Mouse (Mus musculus) cerebellum, postnatal 36 days (tissue): ENCODE results near the gene Fam183b.
"Not testable (repeated sequence)": the region's sequence is repeated elsewhere in the genome, so short reads cannot be mapped to it uniquely, and the experiment has no call there.

Source experiments
- DNase-seq, 2 experiments: peaks; one replicate each; pipeline ENCODE4 v3.0.0; 2021 to 2022; ENCODE audit warnings: mixed read lengths in 2 of 2

The Fam183b gene

DNA sequence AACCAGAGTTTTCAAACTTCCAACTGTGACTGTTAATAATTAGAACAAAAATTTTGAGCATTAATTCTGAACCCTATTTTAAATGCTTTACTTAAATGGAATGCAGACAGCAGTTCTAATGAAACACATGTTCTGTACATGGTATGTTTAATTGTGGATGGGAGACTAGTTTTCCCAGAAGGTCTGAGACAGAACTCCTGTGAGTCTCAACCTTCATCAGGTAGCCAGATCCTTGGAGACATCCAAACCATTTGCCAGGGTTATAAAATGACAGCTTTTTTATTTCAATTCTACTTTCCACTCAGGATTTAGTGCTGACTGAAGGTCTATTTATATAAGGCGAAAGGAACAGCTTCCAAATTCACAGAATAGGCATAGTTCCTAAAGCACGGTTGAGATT, 49.3 kb downstream of the Fam183b start, which contains the start of gene Olfr316:
Gene Olfr316 (plus strand): TSS at position 301 of the 400 bp plus-strand sequence.
- DNase-seq = no peak

DNA sequence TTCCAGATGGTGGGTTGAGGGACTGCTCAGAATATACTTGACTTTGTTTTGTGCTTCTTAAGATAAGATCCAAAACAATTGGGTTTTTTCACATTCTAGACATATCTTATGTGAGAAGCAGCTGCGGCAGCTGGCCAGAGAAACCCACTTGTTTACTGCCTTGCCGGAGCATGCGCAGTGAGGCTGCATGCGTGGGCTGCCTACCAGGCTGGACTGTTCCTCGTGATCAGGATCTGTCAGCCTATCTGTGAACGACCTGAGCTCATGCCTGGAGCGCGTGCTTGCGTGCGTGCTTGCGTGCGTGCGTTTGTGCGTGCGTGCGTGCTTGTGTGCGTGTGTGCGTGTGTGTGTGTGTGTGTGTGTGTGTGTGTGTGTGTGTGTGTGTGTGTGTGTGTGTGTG, 50.7 kb downstream of the Fam183b start:
- DNase-seq = not testable (repeated sequence)
